Mouse (Mus musculus): ENCODE measurements around the gene Slc1a2.
A peak's percentile ranks its signal among the peaks of the same experiment; 100 is the strongest.

- peak; percentile 57 for TF ChIP-seq CTCF (conservative IDR thresholded peaks at IDR 0.05; ENCODE audit: insufficient read depth, insufficient read length, low read depth, low read length)
- TF ChIP-seq POLR2A (IDR thresholded peaks at IDR 0.05; ENCODE audit: low read depth, low read length): no peak
Measured at GRCm38 (mm10) chr2:102743918-102744696, 85.6 kb downstream of the Slc1a2 start.
